Mouse (Mus musculus) heart, adult 11 months (tissue): ENCODE data around the gene Wfikkn1.
"Not testable (repeated sequence)": the region's sequence is repeated elsewhere in the genome, so short reads cannot be mapped to it uniquely, and the experiment has no call there.

Source experiments
- DNase-seq: peaks from one replicate; pipeline ENCODE4 v3.0.0; 2022

The Wfikkn1 gene

DNA sequence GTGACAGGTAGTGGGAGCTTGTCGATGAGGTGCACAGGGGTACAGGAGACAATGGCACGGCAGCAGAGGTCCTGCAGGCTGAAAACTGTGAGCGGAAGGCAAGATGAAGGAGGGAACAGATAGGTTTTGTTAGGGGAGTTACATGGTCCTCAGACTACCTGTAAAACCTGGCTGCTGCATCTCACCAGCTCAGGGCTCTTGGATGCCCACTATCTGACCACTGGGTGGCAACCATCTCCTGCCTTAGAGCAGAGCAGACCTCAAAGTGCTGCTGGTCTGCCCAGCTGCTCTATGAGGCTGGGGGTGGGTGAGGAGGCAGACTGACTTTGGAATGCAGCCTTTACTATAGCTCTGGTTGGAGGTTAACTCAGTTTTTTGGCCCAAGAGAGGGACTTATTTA lies 3.2 kb upstream of the Wfikkn1 start:
- no peak for DNase-seq

GRCm38 (mm10) chr17:25883268-25883667 lies 2.6 kb upstream of the Wfikkn1 start:
- DNase-seq = peak; percentile 91

GRCm38 (mm10) chr17:25882306-25882705 lies 1.6 kb upstream of the Wfikkn1 start:
- DNase-seq = peak; percentile 92

- DNase-seq = peak; percentile 87
These were observed 1.0 kb upstream of the Wfikkn1 start for GRCm38 (mm10) chr17:25881691-25882090.

DNA sequence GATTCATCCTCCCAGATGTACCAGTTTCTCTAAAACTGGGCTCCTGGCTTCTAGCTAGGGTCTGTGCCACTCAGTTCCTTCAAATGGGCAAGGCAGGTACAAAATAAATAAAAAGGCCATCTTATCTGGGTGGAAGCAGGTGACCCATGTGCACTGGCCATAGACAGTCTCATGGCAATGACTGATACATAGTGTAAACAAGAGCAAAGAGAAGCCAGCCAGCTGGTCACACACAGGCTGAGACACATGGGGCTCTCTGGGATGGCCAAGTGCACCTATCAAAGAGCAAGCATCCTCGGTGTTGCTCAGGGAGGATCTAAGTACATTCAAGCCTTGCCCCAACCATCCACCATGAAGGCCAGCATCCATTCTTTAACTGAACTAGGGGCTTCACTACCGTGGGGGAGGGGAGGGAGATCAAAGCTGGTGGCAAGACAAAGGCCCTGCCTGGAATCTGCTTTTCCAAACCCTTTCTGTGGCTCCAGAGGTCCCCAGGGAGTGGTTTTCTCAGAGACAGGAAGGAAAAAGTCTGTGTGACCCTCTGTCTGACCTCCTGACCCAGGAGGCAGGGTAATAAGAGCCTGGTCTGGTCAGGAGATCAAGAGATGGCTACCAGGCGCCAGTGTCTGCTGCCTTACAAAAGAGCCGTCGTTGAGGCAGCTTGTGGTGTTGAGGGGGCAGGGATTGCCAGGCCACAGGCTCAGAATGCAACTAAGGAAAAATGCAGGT lies 419 bp upstream of the Wfikkn1 start:
- peak; percentile 89 for DNase-seq

DNA sequence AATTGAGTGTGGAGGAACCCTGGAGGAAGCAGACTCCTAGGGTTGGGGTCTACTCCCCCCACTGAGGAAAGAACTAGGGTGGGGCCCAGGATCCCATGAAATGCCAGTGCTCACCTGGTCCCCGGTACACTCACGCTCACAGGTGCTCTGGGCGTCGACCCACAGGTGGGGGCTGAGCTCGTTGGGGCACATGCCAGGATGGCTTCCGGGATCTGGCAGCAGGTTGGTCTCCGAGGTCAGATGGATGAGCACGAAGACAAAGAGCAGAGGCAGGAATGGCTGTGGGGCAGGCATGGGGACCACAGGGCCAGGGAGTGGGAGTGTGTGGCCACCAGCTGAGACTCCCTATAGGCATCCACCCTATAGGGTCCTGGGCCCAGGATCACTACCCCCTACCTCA lies 908 bp downstream of the Wfikkn1 start:
- DNase-seq = peak; percentile 93

GRCm38 (mm10) chr17:25879261-25879660 lies 1.4 kb downstream of the Wfikkn1 start:
- peak; percentile 94 for DNase-seq

- peak; percentile 93 for DNase-seq
These were observed 2.0 kb downstream of the Wfikkn1 start for GRCm38 (mm10) chr17:25878611-25879180.

DNA sequence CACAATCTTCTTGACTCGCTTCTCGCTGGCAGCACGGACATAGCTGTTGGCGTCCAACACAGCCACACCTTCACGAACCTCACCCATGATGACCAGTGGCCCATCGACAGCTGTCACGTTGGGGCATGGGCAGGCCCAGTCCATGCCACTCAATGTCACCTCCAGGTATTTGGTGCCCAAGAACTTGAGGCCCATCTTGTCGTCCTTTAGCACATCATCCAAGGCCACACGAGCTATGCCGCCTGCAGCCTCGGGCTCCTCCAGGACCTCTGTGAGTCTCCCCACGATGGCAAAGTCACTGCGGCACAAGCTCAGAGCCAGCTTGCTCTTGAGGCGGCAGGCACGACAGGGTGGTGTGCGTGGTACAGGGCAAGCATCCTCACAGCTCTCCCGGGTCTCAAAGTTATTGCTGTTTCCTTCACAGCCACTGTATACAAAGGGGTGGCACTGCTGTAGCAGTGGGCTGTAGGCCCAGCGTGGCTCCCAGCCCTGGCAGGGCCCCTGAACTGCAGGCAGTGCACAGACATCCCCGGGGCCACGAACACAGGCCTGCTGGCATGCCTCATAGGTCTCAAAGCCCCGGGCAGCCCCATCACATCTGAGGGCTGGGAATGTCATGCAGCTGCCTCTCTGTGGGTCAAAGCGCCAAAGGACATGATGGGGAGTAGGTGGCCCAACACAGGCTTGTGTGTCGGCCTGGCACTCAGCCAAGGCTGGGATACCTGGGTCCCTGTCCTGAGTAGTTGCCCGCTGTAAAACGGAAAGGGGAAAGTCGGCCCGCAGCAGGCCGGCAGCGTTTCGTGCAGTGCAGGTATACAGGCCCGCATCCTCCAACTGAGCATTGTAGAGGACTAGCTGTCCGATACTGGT lies 2.7 kb downstream of the Wfikkn1 start:
- DNase-seq = peak; percentile 93

DNA sequence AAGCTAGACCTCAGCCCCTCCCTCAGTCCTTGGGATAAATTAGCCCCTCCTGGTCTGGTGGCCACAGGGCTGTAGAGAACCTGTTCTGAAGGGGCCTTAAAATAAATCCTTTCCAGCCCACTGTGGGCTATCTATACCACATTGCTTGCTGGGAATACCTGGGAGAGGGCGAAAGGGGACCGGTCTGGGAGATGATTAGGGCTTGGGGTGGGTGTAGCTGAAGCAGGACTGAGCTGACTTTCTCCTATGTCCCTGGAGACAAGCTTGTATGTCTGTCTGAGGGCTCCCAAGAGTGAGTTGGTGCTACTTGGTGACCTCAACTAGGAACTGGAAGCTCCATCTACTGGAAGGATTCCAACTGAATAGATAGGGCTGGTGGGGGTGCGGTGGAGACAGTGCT lies 3.6 kb downstream of the Wfikkn1 start:
- peak; percentile 91 for DNase-seq

- DNase-seq = peak; percentile 94
These were observed 4.2 kb downstream of the Wfikkn1 start for GRCm38 (mm10) chr17:25876347-25876915.

GRCm38 (mm10) chr17:25875171-25876136 lies 5.2 kb downstream of the Wfikkn1 start:
- DNase-seq = peak; percentile 99

GRCm38 (mm10) chr17:25874721-25875170 lies 5.9 kb downstream of the Wfikkn1 start, which contains the start of gene Mettl26:
Gene Mettl26 (plus strand): TSS chr17:25875074.
- DNase-seq = peak; percentile 98

DNA sequence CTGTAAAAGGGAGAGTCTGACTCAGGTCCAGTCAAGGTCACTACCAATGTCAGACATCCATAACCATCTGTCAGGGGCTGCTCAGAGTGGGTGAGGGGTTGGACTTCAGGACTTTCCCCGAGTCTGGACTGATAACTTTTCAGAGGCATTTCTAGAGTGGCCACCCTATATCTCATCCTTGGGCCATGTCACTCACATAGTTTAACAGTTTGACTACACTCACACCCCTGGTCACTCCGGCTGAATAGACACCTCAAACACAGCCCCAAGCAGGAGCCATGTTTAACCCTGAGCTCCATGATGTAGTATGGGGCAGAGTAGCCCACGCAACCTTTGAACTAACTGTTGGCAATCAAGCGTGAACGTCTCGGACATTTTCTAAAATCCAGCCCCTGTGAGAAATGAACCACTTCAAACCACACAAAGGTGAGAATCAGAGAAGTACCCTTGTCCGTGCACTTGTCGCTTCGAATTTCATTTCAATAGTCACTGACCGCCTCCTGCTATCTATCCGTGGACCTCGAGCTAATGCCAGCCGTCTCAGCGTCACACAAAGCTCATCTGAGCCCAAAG lies 6.4 kb downstream of the Wfikkn1 start:
- DNase-seq = no peak

DNA sequence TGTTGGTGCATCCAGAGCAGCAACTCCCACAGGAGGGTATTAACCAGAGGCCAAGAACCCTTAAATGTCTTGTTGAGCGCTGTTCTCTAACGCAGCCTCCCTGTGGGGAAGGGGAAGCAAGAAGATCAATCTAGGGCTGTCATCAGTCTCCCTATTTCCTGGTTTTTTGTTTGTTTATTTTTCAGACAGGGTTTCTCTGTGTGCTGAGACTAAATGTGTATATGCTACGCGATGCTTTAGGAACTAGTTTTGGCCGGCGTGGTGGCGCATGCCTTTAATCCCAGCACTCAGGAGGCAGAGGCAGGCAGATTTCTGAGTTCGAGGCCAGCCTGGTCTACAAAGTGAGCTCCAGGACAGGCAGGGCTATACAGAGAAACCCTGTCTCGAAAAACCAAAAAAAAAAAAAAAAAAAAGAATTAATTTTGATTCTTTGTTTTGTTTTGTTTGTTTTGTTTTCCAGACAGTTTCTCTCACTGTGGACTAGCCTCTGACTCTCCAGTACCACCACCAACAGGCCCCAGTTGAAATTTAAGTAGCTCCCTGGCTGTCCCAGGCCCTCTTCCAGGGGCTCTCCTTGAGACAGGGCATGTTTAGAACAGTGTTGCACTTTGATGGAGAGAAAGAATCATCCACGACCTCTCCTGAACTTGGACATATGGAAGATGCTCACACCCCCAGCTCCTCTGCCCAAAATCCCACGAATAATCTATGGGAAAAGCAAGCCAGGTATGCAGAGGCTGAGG lies 7.1 kb downstream of the Wfikkn1 start:
- peak; percentile 92 for DNase-seq

GRCm38 (mm10) chr17:25872676-25873075 lies 8.0 kb downstream of the Wfikkn1 start:
- no peak for DNase-seq

DNA sequence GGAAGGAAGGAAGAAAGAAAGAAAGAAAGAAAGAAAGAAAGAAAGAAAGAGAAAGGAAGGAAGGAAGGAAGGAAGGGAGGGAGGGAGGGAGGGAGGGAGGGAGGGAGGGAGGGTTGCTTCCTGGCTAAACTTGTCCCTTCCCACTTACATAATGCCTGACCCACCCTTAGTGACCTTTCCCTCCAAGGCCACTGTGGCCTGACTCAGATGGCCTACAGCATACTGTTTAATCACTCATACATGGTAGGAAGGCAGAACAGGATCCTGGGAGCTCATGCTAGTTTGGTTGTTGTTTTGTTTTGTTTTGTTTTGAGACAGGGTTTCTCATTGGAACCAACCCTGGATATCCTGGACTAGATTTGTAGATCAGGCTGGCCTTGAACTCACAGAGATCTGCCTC lies 9.1 kb downstream of the Wfikkn1 start:
- DNase-seq = not testable (repeated sequence)

DNA sequence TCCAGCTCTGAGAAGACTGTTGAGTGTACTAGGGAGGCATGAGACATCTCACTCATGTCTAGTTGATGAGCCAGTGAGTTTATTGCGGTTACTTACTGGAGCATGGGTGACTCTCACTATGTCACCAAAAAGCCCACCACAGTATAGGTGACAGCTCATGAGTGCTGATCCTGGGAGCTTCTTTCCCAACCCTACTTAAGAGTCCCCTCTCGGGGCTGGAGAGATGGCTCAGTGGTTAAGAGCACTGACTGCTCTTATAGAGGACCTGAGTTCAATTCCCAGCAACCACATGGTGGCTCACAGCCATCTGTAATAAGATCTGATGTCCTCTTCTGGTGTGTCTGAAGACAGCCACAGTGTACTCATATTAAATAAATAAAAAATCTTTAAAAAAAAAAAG lies 10.7 kb downstream of the Wfikkn1 start:
- DNase-seq = peak; percentile 87

GRCm38 (mm10) chr17:25869498-25869897 lies 11.2 kb downstream of the Wfikkn1 start:
- no peak for DNase-seq

- DNase-seq = peak; percentile 99
These were observed 12.0 kb downstream of the Wfikkn1 start, which contains the start of gene Mcrip2 for GRCm38 (mm10) chr17:25868601-25869191. Gene Mcrip2 (minus strand): TSS chr17:25868764.
